Mouse (Mus musculus): ENCODE results near the gene Tmcc2.

DNA sequence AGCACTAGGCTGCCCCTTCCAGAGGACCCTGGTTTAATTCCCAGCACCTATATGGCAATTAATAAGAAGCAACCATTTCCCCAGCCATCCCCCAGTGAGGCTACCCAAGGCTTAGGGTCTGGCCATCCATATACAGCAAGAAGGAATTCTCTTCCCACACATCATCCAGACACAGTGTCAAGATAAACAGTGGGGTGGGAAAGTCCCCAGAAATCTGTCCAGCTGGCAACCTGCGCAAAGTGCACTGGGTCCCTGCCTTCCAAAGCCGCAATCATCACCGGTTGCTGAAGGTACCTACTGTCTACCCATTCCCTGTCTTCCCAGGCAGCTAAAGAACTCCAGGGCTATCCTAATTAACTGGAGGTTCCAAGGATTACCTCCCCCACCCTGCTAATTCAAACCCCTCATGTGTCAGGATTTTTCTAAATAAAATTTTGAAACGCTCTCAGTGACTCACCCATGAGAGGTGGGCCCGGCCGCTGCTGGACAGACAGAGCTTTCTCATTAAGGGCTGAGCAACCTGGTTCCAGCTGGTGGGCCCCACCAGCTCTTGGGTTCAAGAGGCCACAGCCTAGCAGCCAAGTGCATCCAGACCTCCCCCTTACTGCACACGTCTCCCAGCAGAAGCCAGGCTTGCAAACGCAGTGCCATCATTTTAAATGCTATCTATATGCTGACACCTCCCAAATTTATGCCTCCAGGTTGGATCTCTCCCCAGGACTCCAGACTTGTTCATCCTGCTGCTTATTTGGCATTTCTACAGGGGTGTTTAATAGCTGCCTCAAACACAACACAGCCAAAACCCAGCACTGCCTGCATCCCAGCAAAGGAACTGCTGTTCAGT, 14.6 kb downstream of the Tmcc2 start:
- TF ChIP-seq ZNF384 (IDR thresholded peaks at IDR 0.05; ENCODE audit: low read depth, low read length) (no peak), UBTF (IDR thresholded peaks at IDR 0.05; ENCODE audit: low read depth, low read length) (no peak), CTCF (conservative IDR thresholded peaks at IDR 0.05 in 1 of 2, IDR thresholded peaks at IDR 0.05 in 1 of 2; ENCODE audit: low read depth in 2 of 2, low read length in 2 of 2) (no peak), MYC (IDR thresholded peaks at IDR 0.05; ENCODE audit: low read depth, low read length) (no peak), GABPA (IDR thresholded peaks at IDR 0.05; ENCODE audit: insufficient replicate concordance, low read depth, low read length) (no peak), POLR2AphosphoS2 (IDR thresholded peaks at IDR 0.05; ENCODE audit: low read depth, low read length) (no peak), NELFE (IDR thresholded peaks at IDR 0.05; ENCODE audit: low read depth, low read length) (no peak), BHLHE40 (IDR thresholded peaks at IDR 0.05; ENCODE audit: low read depth, low read length) (no peak), POLR2A (IDR thresholded peaks at IDR 0.05; ENCODE audit: low read depth, low read length) (no peak), ZC3H11A (IDR thresholded peaks at IDR 0.05; ENCODE audit: low read depth, low read length) (no peak)

All from CH12.LX (cell line).